Mouse (Mus musculus) C2C12 (cell line): Measurements from ENCODE around the gene Pip5k1a. TPM values are rescaled to one million over a fixed set of nuclear protein-coding genes. Genes with fewer than 3 reads are reported as not detected.

Source experiments
- H3K27me3 ChIP-seq: one replicate; pipeline ENCODE4 v1.6.1; 2011; ENCODE audit not compliant: control insufficient read depth, insufficient read depth, insufficient read length
- H3K36me3 ChIP-seq: one replicate; pipeline ENCODE4 v1.6.1; 2011; ENCODE audit not compliant: control insufficient read depth, insufficient read depth
- H3K4me3 ChIP-seq: one replicate; pipeline ENCODE4 v1.5.1; 2011; ENCODE audit warnings: mild to moderate bottlenecking, control low read depth; ENCODE audit not compliant: poor library complexity, insufficient read depth, severe bottlenecking
- H3K79me2 ChIP-seq: one replicate; pipeline ENCODE4 v1.6.1; 2011; ENCODE audit not compliant: control insufficient read depth, insufficient read depth
- H3K79me3 ChIP-seq: one replicate; pipeline ENCODE4 v1.6.1; 2011; ENCODE audit warnings: low read depth, control low read depth
- H3ac ChIP-seq: one replicate; pipeline ENCODE3; 2011; ENCODE audit warnings: low read depth; ENCODE audit not compliant: control insufficient read depth, insufficient read length
- CEBPB ChIP-seq: IDR thresholded peaks from one replicate; pipeline ENCODE4 v1.6.1; 2011; ENCODE audit warnings: low read depth, mild to moderate bottlenecking, control low read depth, moderate library complexity
- CTCF ChIP-seq: IDR thresholded peaks from one replicate; pipeline ENCODE4 v1.5.1; 2011; ENCODE audit not compliant: control insufficient read depth, insufficient read depth, insufficient read length
- FOSL1 ChIP-seq: IDR thresholded peaks from one replicate; pipeline ENCODE4 v1.8.0; 2011; ENCODE audit warnings: mild to moderate bottlenecking, low read length; ENCODE audit not compliant: poor library complexity, insufficient read depth, severe bottlenecking
- MAX ChIP-seq: IDR thresholded peaks from one replicate; pipeline ENCODE4 v1.6.1; 2011; ENCODE audit warnings: mild to moderate bottlenecking, control low read depth
- MYOD1 ChIP-seq: IDR thresholded peaks from one replicate; pipeline ENCODE4 v1.6.1; 2011; ENCODE audit warnings: low read depth; ENCODE audit not compliant: control insufficient read depth, insufficient read length
- MYOG ChIP-seq: IDR thresholded peaks from one replicate; pipeline ENCODE4 v1.6.1; 2011; ENCODE audit not compliant: control insufficient read depth, insufficient read length; ENCODE audit errors: extremely low read depth
- USF1 ChIP-seq: IDR thresholded peaks from one replicate; pipeline ENCODE4 v1.6.1; 2011; ENCODE audit warnings: low read depth, mild to moderate bottlenecking, control low read depth, moderate library complexity
- polyA plus RNA-seq: library from polyadenylated mRNA; unstranded; fragments of >200 nt; fragmentation: generic; extraction: Trizol; gene quantifications from one replicate; pipeline ENCODE4 v1.2.1, GENCODE M21; 2012; ENCODE audit warnings: missing spikeins

Pip5k1a gene
- polyA plus RNA-seq, 1 experiment = 21.2 TPM

- Histone ChIP-seq H3K27me3 (no peaks in the 10 kb centered on the region), H3K36me3 (peaks cover 15% of the 10 kb centered on the region), H3ac (peak overlapping the region; percentile 89), H3K4me3 (peak overlapping the region; percentile 97), H3K79me2 (peaks cover 59% of the 10 kb centered on the region), H3K79me3 (peaks cover 53% of the 10 kb centered on the region)
- TF ChIP-seq CTCF (no peak), CEBPB (no peak), MAX (no peak), USF1 (no peak)
Observed at GRCm38 (mm10) chr3:95105586-95106337, 968 bp downstream of the Pip5k1a start.

GRCm38 (mm10) chr3:95105121-95105520 is 1.6 kb downstream of the Pip5k1a start:
- peak overlapping the region; percentile 97 for H3K4me3 ChIP-seq
- H3K79me2 ChIP-seq = peaks cover 65% of the 10 kb centered on the region
- peak overlapping the region; percentile 30 for H3ac ChIP-seq
- TF ChIP-seq USF1 (no peak), MYOD1 (no peak), MYOG (no peak), CEBPB (peak; percentile 61)
- H3K79me3 ChIP-seq = peaks cover 58% of the 10 kb centered on the region
- H3K27me3 ChIP-seq = no peaks in the 10 kb centered on the region
- H3K36me3 ChIP-seq = peaks cover 15% of the 10 kb centered on the region

- H3K4me3 ChIP-seq = no peak overlapping the region
- no peaks in the 10 kb centered on the region for H3K27me3 ChIP-seq
- H3K36me3 ChIP-seq = peaks cover 15% of the 10 kb centered on the region
- peaks cover 74% of the 10 kb centered on the region for H3K79me3 ChIP-seq
- peaks cover 94% of the 10 kb centered on the region for H3K79me2 ChIP-seq
- TF ChIP-seq MYOD1 (no peak), MAX (no peak), MYOG (no peak), USF1 (no peak), FOSL1 (no peak), CEBPB (no peak), CTCF (no peak)
- H3ac ChIP-seq = no peak overlapping the region
Observed at GRCm38 (mm10) chr3:95100854-95101253, 5.9 kb downstream of the Pip5k1a start.

- Histone ChIP-seq H3K36me3 (peaks cover 5% of the 10 kb centered on the region), H3K27me3 (no peaks in the 10 kb centered on the region), H3K4me3 (no peak overlapping the region), H3K79me2 (peaks cover 54% of the 10 kb centered on the region), H3ac (no peak overlapping the region), H3K79me3 (peaks cover 23% of the 10 kb centered on the region)
- TF ChIP-seq MYOD1 = no peak
- no peak for TF ChIP-seq USF1
- no peak for TF ChIP-seq CTCF
- no peak for TF ChIP-seq CEBPB
- no peak for TF ChIP-seq FOSL1
- no peak for TF ChIP-seq MAX
- TF ChIP-seq MYOG = no peak
Observed at GRCm38 (mm10) chr3:95088071-95088470, 18.7 kb downstream of the Pip5k1a start.

GRCm38 (mm10) chr3:95071606-95072005 is 35.1 kb downstream of the Pip5k1a start:
- TF ChIP-seq CTCF (no peak), MYOG (no peak), CEBPB (no peak), USF1 (no peak), MYOD1 (no peak), MAX (no peak), FOSL1 (no peak)
- Histone ChIP-seq H3ac (no peak overlapping the region), H3K27me3 (no peaks in the 10 kb centered on the region), H3K79me3 (no peaks in the 10 kb centered on the region), H3K4me3 (no peak overlapping the region), H3K36me3 (peaks cover 88% of the 10 kb centered on the region), H3K79me2 (no peaks in the 10 kb centered on the region)

GRCm38 (mm10) chr3:95066570-95066969 is 40.2 kb downstream of the Pip5k1a start:
- Histone ChIP-seq H3K79me2 (no peaks in the 10 kb centered on the region), H3K36me3 (peaks cover 94% of the 10 kb centered on the region), H3K4me3 (no peak overlapping the region), H3K79me3 (no peaks in the 10 kb centered on the region), H3ac (no peak overlapping the region), H3K27me3 (no peaks in the 10 kb centered on the region)
- no peak for TF ChIP-seq MAX
- TF ChIP-seq USF1 = no peak
- TF ChIP-seq CEBPB = peak; percentile 66
- no peak for TF ChIP-seq FOSL1
- no peak for TF ChIP-seq CTCF
- TF ChIP-seq MYOG = no peak
